ENCODE assay signal across 8 mouse cellular contexts in the genomic region with DNA sequence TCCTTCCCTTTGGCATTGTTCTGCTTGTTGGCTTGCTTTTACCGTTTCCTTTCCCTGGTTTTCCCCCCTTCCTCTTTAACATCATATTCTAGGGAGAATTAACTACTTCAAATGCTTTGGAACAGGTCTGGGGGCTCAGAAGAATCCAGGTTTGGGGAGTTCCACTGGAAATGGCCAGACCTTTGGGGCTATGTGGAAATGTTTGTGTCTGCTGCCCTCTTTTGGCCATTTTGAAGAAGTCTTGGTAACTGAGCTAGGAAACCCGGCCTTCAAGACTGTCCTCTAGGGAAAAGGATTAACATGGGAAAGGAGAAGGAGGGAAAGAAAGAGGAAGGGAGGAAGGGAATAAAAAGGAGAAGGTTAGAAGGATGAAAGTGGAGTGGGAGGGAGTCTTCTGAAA. TPM values are rescaled to one million over a fixed set of nuclear protein-coding genes. Genes with fewer than 3 reads are reported as not detected.
DNase-seq lines count a peak whose midpoint lies in the region; ATAC-seq and TF ChIP-seq lines count a peak whose summit lies in the region.

No protein-coding gene starts in this region.

- no peak for DNase-seq in frontal cortex, postnatal 14 days (ENCODE audit: low spot score in 2 of 2)
- peak; percentile 37 for DNase-seq in CH12.LX (ENCODE audit: extremely low read depth)
- no peak for DNase-seq in gastrocnemius, adult 8-10 months (ENCODE audit: low spot score in 2 of 2)
- no peak for DNase-seq in gastrocnemius, adult 18-20 months (ENCODE audit: low spot score)
- DNase-seq in cerebellum, adult 9-11 months, result no peak

- peak; percentile 83 for TF ChIP-seq RAD21 in CH12.LX (IDR thresholded peaks at IDR 0.05; ENCODE audit: low read depth, low read length)

- in situ Hi-C loops in CH12.LX (cut with MboI; ENCODE audit: low pct_ligation_motif_present, low pct_unique_long_range_greater_than_20kb, low sequenced_read_pairs), result no loop called here

- dilution Hi-C loops in CH12.LX (cut with MboI; ENCODE audit: extremely low pct_ligation_motif_present, extremely low pct_unique_long_range_greater_than_20kb, low sequenced_read_pairs), result no loop called here

- no peak for TF ChIP-seq POLR2A in CH12.LX (IDR thresholded peaks at IDR 0.05; ENCODE audit: low read depth, low read length)

- no peak overlapping the region for H3K4me3 ChIP-seq in CH12.LX (replicated peaks in 1 of 3; ENCODE audit: low read depth in 2 of 3, low read length in 2 of 3, poor library complexity in 1 of 3)

- no peaks in the 10 kb centered on the region for H3K9me3 ChIP-seq in CH12.LX (replicated peaks; ENCODE audit: low read length)

- no peaks in the 10 kb centered on the region for H3K4me1 ChIP-seq in CH12.LX (ENCODE audit: control insufficient read depth in 1 of 2, insufficient read depth in 2 of 2)

- no peaks in the 10 kb centered on the region for H3K79me2 ChIP-seq in CH12.LX (replicated peaks; ENCODE audit: control insufficient read depth, extremely low read depth, insufficient read depth, poor library complexity, severe bottlenecking)

- H3K9ac ChIP-seq in CH12.LX (ENCODE audit: insufficient read depth, low read depth), result no peak overlapping the region

- peak; percentile 90 for ATAC-seq in frontal cortex, adult (ENCODE audit: low TSS enrichment)
- peak; percentile 60; the same call in 1 of the 2 replicates for ATAC-seq in common myeloid progenitor, adult 5-6 weeks (replicated peaks; ENCODE audit: low read depth, poor library complexity, severe bottlenecking)
- peak; percentile 68; the same call in 1 of the 2 replicates for ATAC-seq in megakaryocyte-erythroid progenitor cell, adult 5-6 weeks (replicated peaks; ENCODE audit: low FRiP score, low TSS enrichment, poor library complexity, severe bottlenecking)

- no peak overlapping the region for H3K4me2 ChIP-seq in CH12.LX (ENCODE audit: insufficient read depth, low read depth, poor library complexity, severe bottlenecking)

- H3K36me3 ChIP-seq in CH12.LX (replicated peaks in 1 of 2; ENCODE audit: control insufficient read depth in 1 of 2, insufficient read depth in 1 of 2, low read length in 1 of 2), result no peaks in the 10 kb centered on the region

- TF ChIP-seq CTCF in CH12.LX (conservative IDR thresholded peaks at IDR 0.05 in 1 of 2, IDR thresholded peaks at IDR 0.05 in 1 of 2; ENCODE audit: low read depth in 2 of 2, low read length in 2 of 2), result peak; percentile 13 to 74; a peak in 2 of 4 replicates

- H3K27ac ChIP-seq in CH12.LX (ENCODE audit: insufficient read depth, low read depth), result no peak overlapping the region

- no peak for TF ChIP-seq EP300 in CH12.LX (IDR thresholded peaks at IDR 0.05; ENCODE audit: low read length)

- peaks cover 24% of the 10 kb centered on the region for H3K27me3 ChIP-seq in CH12.LX (replicated peaks)

TF ChIP-seq in CH12.LX, 34 proteins besides CTCF, POLR2A, EP300 and RAD21:
- no peak for TF ChIP-seq KAT2A (IDR thresholded peaks at IDR 0.05; ENCODE audit: insufficient replicate concordance, low read length)
- peak; percentile 39 for TF ChIP-seq SMC3 (IDR thresholded peaks at IDR 0.05; ENCODE audit: low read depth, low read length)
- TF ChIP-seq NRF1 (IDR thresholded peaks at IDR 0.05; ENCODE audit: low read depth, low read length), result no peak
- TF ChIP-seq ZMIZ1 (IDR thresholded peaks at IDR 0.05; ENCODE audit: low read depth, low read length), result no peak

RNA-seq across cellular contexts. Expression of gene Tsn, which starts 36.4 kb away (rescaled TPM):
- 147 and 165 TPM in 2 replicates for total RNA-seq in CH12.LX (2012; rRNA removed)
- 196 and 234 TPM in 2 replicates for total RNA-seq in CH12.LX (2014; rRNA removed)
- 158 TPM in 2 replicates for polyA plus RNA-seq in CH12.LX (2012; ENCODE audit: insufficient read length, low read depth)
- 77.2 and 98.8 TPM in 2 replicates for total RNA-seq in common myeloid progenitor, adult 5-6 weeks (2017)
- total RNA-seq in megakaryocyte-erythroid progenitor cell, adult 5-6 weeks (2014; fragmentation: Nextera tagmentation), result 60.7 and 71.6 TPM in 2 replicates
- 108 and 122 TPM in 2 replicates for total RNA-seq in megakaryocyte-erythroid progenitor cell, adult 5-6 weeks (2017)
- 10 to 100 TPM; 43.8 to 54.3 (median 53.0) TPM for total RNA-seq in gastrocnemius, adult 8-10 months (2022)
- total RNA-seq in gastrocnemius, adult 18-20 months (2021), result 10 to 100 TPM; 51.5 to 53.4 TPM

RNA-seq across cellular contexts. Expression of gene Nifk, which starts 46.5 kb away (rescaled TPM):
- 74.2 and 110 TPM in 2 replicates for total RNA-seq in CH12.LX (2012; rRNA removed)
- total RNA-seq in CH12.LX (2014; rRNA removed), result 219 and 237 TPM in 2 replicates
- 144 and 162 TPM in 2 replicates for polyA plus RNA-seq in CH12.LX (2012; ENCODE audit: insufficient read length, low read depth)
- total RNA-seq in common myeloid progenitor, adult 5-6 weeks (2017), result 127 and 146 TPM in 2 replicates
- 129 and 139 TPM in 2 replicates for total RNA-seq in megakaryocyte-erythroid progenitor cell, adult 5-6 weeks (2014; fragmentation: Nextera tagmentation)
- 171 and 198 TPM in 2 replicates for total RNA-seq in megakaryocyte-erythroid progenitor cell, adult 5-6 weeks (2017)
- 10 to 100 TPM; 14.6 to 17.1 (median 16.2) TPM for total RNA-seq in gastrocnemius, adult 8-10 months (2022)
- 10 to 100 TPM; 14.8 to 14.9 TPM for total RNA-seq in gastrocnemius, adult 18-20 months (2021)
